Mouse (Mus musculus) liver, embryonic 14.5 days (tissue): Measurements from ENCODE around the gene Slc35b2. TPM values are rescaled to one million over a fixed set of nuclear protein-coding genes. Genes with fewer than 3 reads are reported as not detected.

Source experiments
- ATAC-seq: fragments of 200-750 bp; cut with Nextera tagmentation; 2 replicates; pipeline ENCODE4 v1.8.0; 2017; ENCODE audit warnings: moderate number of reproducible peaks, mild to moderate bottlenecking, moderate library complexity; ENCODE audit not compliant: insufficient read depth
- DNase-seq, 3 experiments: peaks; one replicate each; pipeline ENCODE4 v3.0.0-alpha.2; 2012 to 2013; ENCODE audit warnings: low read depth in 3 of 3, low spot score in 3 of 3
- H3K27ac ChIP-seq: fragments of 300-500 bp; sonication (generic); 2 replicates; pipeline ENCODE4 v1.5.1; 2014; ENCODE audit warnings: moderate library complexity, mild to moderate bottlenecking, control low read depth, inconsistent platforms
- H3K27me3 ChIP-seq: fragments of 300-500 bp; sonication (generic); 2 replicates; pipeline ENCODE4 v1.6.1; 2014; ENCODE audit warnings: mild to moderate bottlenecking, low read length, moderate library complexity; ENCODE audit not compliant: control insufficient read depth, insufficient read depth
- H3K36me3 ChIP-seq: fragments of 300-500 bp; sonication (generic); replicated peaks from 2 replicates; pipeline ENCODE4 v1.6.1; 2014; ENCODE audit warnings: low read depth; ENCODE audit not compliant: control insufficient read depth, insufficient read depth
- H3K4me1 ChIP-seq, 2 experiments: fragments of 200-500 bp in 1 of 2; fragments of 300-500 bp in 1 of 2; sonication (generic) in 1 of 2; replicated peaks; 2 replicates each; pipeline ENCODE4 v1.6.1; 2012 to 2014; ENCODE audit warnings: antibody characterized with exemption in 1 of 2, inconsistent platforms in 1 of 2, low read length in 1 of 2; ENCODE audit not compliant: control insufficient read depth in 2 of 2, insufficient read depth in 2 of 2
- H3K4me2 ChIP-seq: fragments of 300-500 bp; sonication (generic); 2 replicates; pipeline ENCODE4 v1.6.1; 2014; ENCODE audit warnings: low read depth, mild to moderate bottlenecking, control low read depth, moderate library complexity
- H3K4me3 ChIP-seq, 2 experiments: fragments of 200-500 bp in 1 of 2; fragments of 300-500 bp in 1 of 2; sonication (generic) in 1 of 2; 2 replicates each; pipeline ENCODE4 v1.5.1; 2012 to 2014; ENCODE audit warnings: low read depth in 2 of 2, low read length in 2 of 2, mild to moderate bottlenecking in 2 of 2, control low read depth in 1 of 2, inconsistent platforms in 1 of 2, moderate library complexity in 1 of 2; ENCODE audit not compliant: insufficient read depth in 1 of 2
- H3K9ac ChIP-seq: fragments of 300-500 bp; sonication (generic); replicated peaks from 2 replicates; pipeline ENCODE4 v1.6.1; 2014; ENCODE audit warnings: mild to moderate bottlenecking, control low read depth, moderate library complexity
- H3K9me3 ChIP-seq: fragments of 300-500 bp; sonication (generic); 2 replicates; pipeline ENCODE4 v1.6.1; 2016; ENCODE audit warnings: low read length, mixed read lengths; ENCODE audit not compliant: control insufficient read depth
- CTCF ChIP-seq: IDR thresholded peaks from 2 replicates; pipeline ENCODE4 v1.5.1; 2016; ENCODE audit warnings: antibody characterized with exemption, low read depth, control low read depth
- EP300 ChIP-seq: IDR thresholded peaks from 2 replicates; pipeline ENCODE4 v1.6.1; 2016; ENCODE audit warnings: antibody characterized with exemption, low read depth
- WGBS: fragments of 180-500 bp; shearing (Covaris S2); extraction: QIAGEN DNeasy Blood & Tissue Kit; methylation state at CpG from one replicate; pipeline ENCODE4 v1.1.7; 2014; ENCODE audit not compliant: insufficient replicate concordance; 5-methylcytosine and 5-hydroxymethylcytosine counted together
- polyA plus RNA-seq, 2 experiments: library from polyadenylated mRNA; depleted of rRNA in 1 of 2; stranded (reverse) in 1 of 2; unstranded in 1 of 2; fragments of >200 nt; fragmentation: Nextera tagmentation in 1 of 2; extraction: Ambion mirVana in 1 of 2; gene quantifications; 2 replicates each; pipeline versions ENCODE4 v1.2.1 to v1.2.3; 2012 to 2014

The Slc35b2 gene
- polyA plus RNA-seq, 2 experiments, result 27.6 to 44.8 TPM

DNA sequence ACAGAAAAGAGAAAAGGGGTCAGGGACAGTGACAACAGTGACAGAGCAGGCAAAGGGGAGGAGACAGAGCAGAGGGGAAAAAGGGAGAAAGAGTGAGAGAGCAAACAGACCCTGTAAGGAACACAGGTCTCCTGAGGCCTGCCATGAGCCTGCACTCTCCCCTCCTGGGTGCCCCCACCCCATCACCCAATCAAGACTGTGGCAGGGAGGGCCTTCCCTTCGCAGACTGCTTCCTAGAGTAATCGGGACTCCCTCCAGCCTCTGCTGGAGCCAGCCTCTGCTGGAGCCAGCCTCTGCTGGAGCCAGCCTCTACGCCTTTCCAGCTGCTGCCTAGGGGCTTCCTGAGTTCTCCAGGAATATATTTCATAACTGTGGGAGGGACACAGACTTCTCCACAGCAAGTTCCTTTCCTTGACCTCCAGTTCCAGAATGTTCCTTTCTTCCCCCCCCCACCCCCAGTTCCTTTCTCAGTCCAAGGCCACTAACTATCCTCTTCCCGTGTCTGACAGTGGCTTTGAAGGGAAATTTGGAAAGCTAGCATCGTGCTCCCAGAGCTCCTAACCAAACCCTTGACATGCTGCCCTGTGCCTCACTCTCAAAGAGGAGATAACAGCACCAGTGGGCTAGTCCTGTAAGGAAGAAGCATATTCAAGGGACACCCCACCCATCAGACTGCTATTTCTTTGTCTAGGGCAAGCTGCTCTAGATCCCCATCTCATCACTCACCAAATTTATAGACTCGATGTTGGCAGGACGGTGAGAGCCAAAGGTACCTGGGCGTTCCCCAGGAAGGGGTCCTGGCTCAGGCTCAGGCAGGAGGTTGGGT, 29.1 kb downstream of the Slc35b2 start:
- ATAC-seq (peak; percentile 67), DNase-seq (no peak)
- Histone ChIP-seq H3K4me3 (peak overlapping the region; percentile 91 to 96), H3K9me3 (no peaks in the 10 kb centered on the region), H3K36me3 (peaks cover 35% of the 10 kb centered on the region), H3K4me1 (peaks cover 26 to 33% of the 10 kb centered on the region in 2 experiments), H3K27ac (peak overlapping the region; percentile 90), H3K27me3 (no peaks in the 10 kb centered on the region), H3K4me2 (peak overlapping the region; percentile 95), H3K9ac (peak overlapping the region; percentile 92)
- TF ChIP-seq EP300 (no peak), CTCF (no peak)
- 15% methylated on average over 8 of the region's 8 CpGs for WGBS

DNA sequence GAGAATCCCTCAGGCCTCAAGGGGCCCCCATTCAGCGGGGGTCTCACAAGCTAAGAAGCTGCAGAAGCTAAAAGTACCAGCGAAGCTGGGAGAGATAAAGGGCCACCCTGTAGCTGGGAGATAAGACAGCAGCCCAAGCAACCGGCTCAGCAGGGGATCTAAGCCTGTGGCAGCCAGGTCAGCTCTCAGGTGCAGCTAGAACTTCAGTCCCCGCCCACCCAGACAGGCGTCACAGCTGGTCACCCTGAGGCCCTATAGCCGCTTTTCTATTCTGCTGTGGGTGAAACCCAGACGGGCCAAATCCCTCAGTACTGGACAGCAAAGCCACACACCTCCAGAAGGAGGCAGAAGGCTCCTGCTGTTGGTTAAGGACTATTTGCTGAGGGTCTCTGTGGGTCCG, 29.8 kb downstream of the Slc35b2 start:
- Histone ChIP-seq H3K4me3 (peak overlapping the region; percentile 91 to 96), H3K4me1 (peaks cover 32 to 39% of the 10 kb centered on the region in 2 experiments)
- ATAC-seq, result peak; percentile 83

DNA sequence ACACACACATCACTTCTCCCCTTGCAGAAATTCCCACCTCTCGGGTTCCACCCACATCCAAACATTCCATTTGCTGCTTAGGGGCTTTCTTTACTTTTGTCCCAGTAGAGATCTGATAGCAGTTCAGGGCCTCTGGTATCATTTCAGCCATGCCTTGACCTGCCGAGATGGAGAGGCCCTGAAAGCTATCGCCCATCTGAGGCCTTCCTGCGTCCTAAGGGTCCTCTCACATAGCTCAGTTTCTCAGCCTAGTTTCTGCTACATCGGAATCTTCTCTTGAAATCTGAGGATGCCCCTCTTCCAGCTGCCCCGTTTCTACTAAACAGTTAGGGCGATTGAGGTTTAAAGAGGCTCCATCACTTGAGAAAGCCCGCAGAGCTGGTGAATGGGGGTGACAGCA, 30.5 kb downstream of the Slc35b2 start:
- peak overlapping the region; percentile 90 for H3K27ac ChIP-seq
- H3K9ac ChIP-seq, result peak overlapping the region; percentile 92
- peaks cover 34 to 41% of the 10 kb centered on the region in 2 experiments for H3K4me1 ChIP-seq
- H3K9me3 ChIP-seq, result no peaks in the 10 kb centered on the region
- no peaks in the 10 kb centered on the region for H3K27me3 ChIP-seq
- no peak for ATAC-seq
- peaks cover 21% of the 10 kb centered on the region for H3K36me3 ChIP-seq
- peak overlapping the region; percentile 91 to 96 for H3K4me3 ChIP-seq
- WGBS, result 14% methylated on average over 8 of the region's 8 CpGs
- TF ChIP-seq CTCF (no peak), EP300 (no peak)
- H3K4me2 ChIP-seq, result peak overlapping the region; percentile 95
- no peak for DNase-seq

More for the DNA sequence above, 29.8 kb downstream of the Slc35b2 start:
- Histone ChIP-seq H3K27me3 (no peaks in the 10 kb centered on the region), H3K36me3 (peaks cover 28% of the 10 kb centered on the region), H3K9ac (peak overlapping the region; percentile 92), H3K4me2 (peak overlapping the region; percentile 95), H3K9me3 (no peaks in the 10 kb centered on the region), H3K27ac (peak overlapping the region; percentile 90)
- TF ChIP-seq EP300 (peak; percentile 88), CTCF (no peak)
- 11% methylated on average over 8 of the region's 8 CpGs for WGBS
- peak; percentile 83 to 88 (median 86) for DNase-seq

DNA sequence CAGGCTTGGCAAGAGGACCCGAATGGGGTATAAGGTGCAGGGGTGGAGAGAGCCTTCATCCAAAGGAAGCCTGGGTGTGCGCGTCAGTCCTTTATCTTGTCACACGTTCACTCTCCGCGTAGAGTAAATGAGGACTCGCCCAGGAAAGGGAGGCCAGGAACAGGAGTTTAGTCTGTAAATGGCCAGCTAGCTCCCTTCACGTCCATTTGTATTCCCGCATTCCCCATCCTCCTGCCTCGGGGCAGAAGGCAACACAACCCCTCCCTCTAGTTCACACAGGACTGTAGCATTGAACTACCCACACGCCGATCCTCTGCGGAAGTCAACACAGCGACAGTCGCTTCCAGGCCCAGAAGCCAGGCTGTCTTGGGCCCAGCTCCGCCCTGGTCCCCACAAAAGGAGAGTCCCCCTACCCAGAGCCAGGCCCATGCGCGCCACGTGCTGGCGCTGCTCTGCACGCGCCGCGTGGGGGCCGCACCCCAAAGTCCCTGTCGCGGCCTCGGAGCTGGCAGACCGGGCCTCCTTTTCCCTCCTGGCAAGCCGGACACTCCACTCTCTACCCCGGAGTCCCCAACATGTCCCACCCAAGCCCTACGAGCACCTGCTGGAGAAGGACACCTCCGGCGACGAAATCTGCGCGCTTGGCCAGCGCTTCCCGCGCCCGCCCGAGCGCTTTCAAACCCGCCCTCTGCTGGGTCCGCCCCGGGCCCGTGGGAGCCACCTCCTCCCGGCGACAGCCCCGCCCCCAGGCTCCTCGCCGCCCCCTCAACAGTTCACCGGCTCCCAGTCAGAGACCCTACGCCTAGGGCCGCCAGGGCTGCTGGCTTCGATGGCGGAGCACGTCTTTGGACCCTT, 31.4 kb downstream of the Slc35b2 start:
- Histone ChIP-seq H3K9ac (peak overlapping the region; percentile 92), H3K4me1 (peaks cover 34 to 48% of the 10 kb centered on the region in 2 experiments), H3K9me3 (no peaks in the 10 kb centered on the region), H3K36me3 (peaks cover 12% of the 10 kb centered on the region), H3K27me3 (no peaks in the 10 kb centered on the region), H3K4me3 (peak overlapping the region; percentile 91 to 96), H3K27ac (peak overlapping the region; percentile 90), H3K4me2 (peak overlapping the region; percentile 95)
- ATAC-seq (peak; percentile 57), DNase-seq (peak in 1 of 3 experiments; percentile 60)
- TF ChIP-seq EP300 (no peak), CTCF (peak; percentile 2; the same call in 1 of the 2 replicates)
- under 1% methylated on average over 58 of the region's 58 CpGs for WGBS
